Mouse (Mus musculus): ENCODE measurements around the gene Faim2. TPM values are rescaled to one million over a fixed set of nuclear protein-coding genes. Genes with fewer than 3 reads are reported as not detected.

Gene Faim2
- polyA plus RNA-seq (2015; fragmentation: Nextera tagmentation; extraction: Ambion mirVana) = 5.5 and 8.1 TPM in 2 replicates

- peak within 1 kb of the TSS; percentile 36 for H3K4me3 ChIP-seq
- H3K4me2 ChIP-seq = peak within 1 kb of the TSS; percentile 64
- ATAC-seq = peak; percentile 53
- peaks cover 9% of the 10 kb centered on the region; the same call in 1 of the 2 replicates for H3K27me3 ChIP-seq
- peak within 1 kb of the TSS; percentile 51; the same call in 1 of the 2 replicates for H3K27ac ChIP-seq
- no peaks in the 10 kb centered on the region for H3K36me3 ChIP-seq (ENCODE audit: poor library complexity, severe bottlenecking)
- WGBS = 6% methylated on average over 26 of the region's 27 CpGs
- H3K4me1 ChIP-seq = peaks cover 23% of the 10 kb centered on the region
- peak within 1 kb of the TSS; percentile 64 for H3K9ac ChIP-seq
- no peaks in the 10 kb centered on the region for H3K9me3 ChIP-seq (replicated peaks)
Measured at GRCm38 (mm10) chr15:99527629-99528353, at the start of gene Faim2. Gene Faim2 (minus strand): TSS chr15:99528165.

DNA sequence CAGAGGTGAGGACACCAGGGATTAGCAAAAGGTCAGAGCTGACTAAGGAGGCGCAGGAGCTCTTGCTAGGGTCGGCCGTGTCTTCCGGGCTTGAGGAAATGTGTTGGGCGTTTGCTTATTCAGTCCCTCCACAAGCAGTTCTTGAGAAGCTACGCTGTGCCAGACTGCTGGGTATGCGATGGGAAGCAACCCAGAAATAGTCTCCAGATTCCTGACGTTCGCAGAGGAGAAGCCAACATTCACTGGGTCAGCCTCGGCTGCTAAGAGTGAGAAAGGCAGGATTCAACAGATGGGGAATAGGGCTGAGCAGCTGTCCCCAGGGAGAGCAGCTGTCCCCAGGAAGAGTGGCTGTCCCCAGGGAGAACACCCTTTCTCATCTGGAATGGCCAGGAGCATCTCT lies 41.2 kb upstream of the Faim2 start:
- Histone ChIP-seq H3K4me3 (no peak overlapping the region), H3K9me3 (replicated peaks) (no peaks in the 10 kb centered on the region), H3K27ac (no peak overlapping the region), H3K9ac (no peak overlapping the region), H3K27me3 (no peaks in the 10 kb centered on the region), H3K4me2 (no peak overlapping the region), H3K36me3 (ENCODE audit: poor library complexity, severe bottlenecking) (no peaks in the 10 kb centered on the region), H3K4me1 (peaks cover 5% of the 10 kb centered on the region; the same call in 1 of the 2 replicates)
- WGBS = 90% methylated on average over 10 of the region's 10 CpGs
- ATAC-seq = no peak

DNA sequence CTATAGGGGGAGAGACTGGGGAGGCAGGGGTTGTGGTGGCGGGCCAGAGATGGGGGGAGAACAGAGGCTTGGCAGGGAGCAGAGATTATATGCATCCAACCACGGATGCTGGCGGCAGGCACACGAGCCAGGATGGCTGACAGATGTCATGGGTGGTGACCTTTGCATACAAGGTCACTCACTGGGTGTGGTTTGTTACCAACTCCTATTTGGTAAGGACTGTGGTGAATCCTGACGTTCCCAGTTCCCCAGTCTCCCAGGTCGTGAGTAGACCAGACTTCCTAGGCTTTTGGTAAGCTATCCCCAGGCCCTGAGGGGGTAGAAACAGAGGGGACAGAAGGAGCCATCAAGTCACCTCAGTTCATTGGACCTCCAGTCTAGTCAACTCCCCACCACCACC lies 40.7 kb upstream of the Faim2 start:
- no peaks in the 10 kb centered on the region for H3K36me3 ChIP-seq (ENCODE audit: poor library complexity, severe bottlenecking)
- no peak for ATAC-seq

GRCm38 (mm10) chr15:99567371-99567770 lies 39.4 kb upstream of the Faim2 start:
- Histone ChIP-seq H3K4me3 (no peak overlapping the region), H3K9me3 (replicated peaks) (no peaks in the 10 kb centered on the region), H3K4me2 (no peak overlapping the region), H3K9ac (no peak overlapping the region), H3K4me1 (peaks cover 7% of the 10 kb centered on the region; the same call in 1 of the 2 replicates), H3K27ac (no peak overlapping the region), H3K27me3 (no peaks in the 10 kb centered on the region), H3K36me3 (ENCODE audit: poor library complexity, severe bottlenecking) (no peaks in the 10 kb centered on the region)
- no peak for ATAC-seq
- WGBS = 85% methylated on average over 4 of the region's 4 CpGs

More for the DNA sequence above, 40.7 kb upstream of the Faim2 start:
- Histone ChIP-seq H3K4me2 (no peak overlapping the region), H3K9me3 (replicated peaks) (no peaks in the 10 kb centered on the region), H3K27ac (no peak overlapping the region), H3K9ac (no peak overlapping the region), H3K4me1 (peaks cover 7% of the 10 kb centered on the region; the same call in 1 of the 2 replicates), H3K27me3 (no peaks in the 10 kb centered on the region), H3K4me3 (no peak overlapping the region)
- 82% methylated on average over 6 of the region's 6 CpGs for WGBS

DNA sequence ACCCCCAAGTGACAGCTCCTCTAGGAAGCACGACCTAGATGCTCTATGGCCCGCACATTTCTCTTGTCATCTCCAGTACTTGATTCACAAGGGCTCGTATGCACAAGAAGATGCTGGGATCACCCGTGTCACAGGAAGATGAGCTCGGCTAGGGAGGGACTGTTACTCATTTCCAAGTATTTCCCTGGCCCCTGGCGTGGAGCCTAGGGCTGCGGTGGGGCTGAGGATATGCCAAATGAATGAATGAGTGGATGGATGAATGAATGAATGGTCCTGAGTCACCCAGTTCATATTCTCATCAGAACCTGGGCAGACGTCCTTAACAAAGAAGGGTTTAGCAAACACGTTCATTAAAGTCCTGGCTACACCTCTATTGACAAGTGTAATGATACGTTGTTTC lies 32.3 kb upstream of the Faim2 start:
- Histone ChIP-seq H3K4me1 (peaks cover 11% of the 10 kb centered on the region; the same call in 1 of the 2 replicates), H3K27ac (no peak overlapping the region), H3K36me3 (ENCODE audit: poor library complexity, severe bottlenecking) (no peaks in the 10 kb centered on the region), H3K4me2 (no peak overlapping the region), H3K4me3 (no peak overlapping the region), H3K9ac (no peak overlapping the region), H3K9me3 (replicated peaks) (no peaks in the 10 kb centered on the region), H3K27me3 (no peaks in the 10 kb centered on the region)
- no peak for ATAC-seq
- 48% methylated on average over 10 of the region's 10 CpGs for WGBS

DNA sequence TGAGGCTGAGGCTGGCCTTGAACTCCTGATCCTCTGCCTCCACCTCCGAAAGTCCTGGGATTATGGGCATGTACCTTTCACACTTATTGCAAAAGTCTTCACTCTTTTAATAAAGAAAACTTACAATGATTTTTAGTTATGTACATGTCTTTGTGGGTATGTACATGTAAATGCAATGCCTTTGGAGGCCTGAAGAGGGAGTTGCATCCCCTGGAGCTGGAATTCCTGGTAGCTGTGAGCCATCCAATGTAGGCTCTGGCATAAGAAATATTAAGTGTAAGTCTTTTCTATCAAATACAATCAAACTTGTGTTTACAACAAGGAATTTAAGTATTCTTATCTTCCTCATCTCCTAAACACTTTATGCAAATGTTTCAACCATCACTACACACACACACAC lies 31.0 kb upstream of the Faim2 start:
- no peaks in the 10 kb centered on the region for H3K9me3 ChIP-seq (replicated peaks)
- no peak overlapping the region for H3K27ac ChIP-seq
- H3K4me3 ChIP-seq = no peak overlapping the region
- H3K4me2 ChIP-seq = no peak overlapping the region
- H3K9ac ChIP-seq = no peak overlapping the region
- no peak for ATAC-seq
- H3K27me3 ChIP-seq = no peaks in the 10 kb centered on the region
- no peaks in the 10 kb centered on the region for H3K36me3 ChIP-seq (ENCODE audit: poor library complexity, severe bottlenecking)
- 90% methylated on average over 1 of the region's 1 CpGs for WGBS
- H3K4me1 ChIP-seq = peaks cover 4% of the 10 kb centered on the region; the same call in 1 of the 2 replicates

DNA sequence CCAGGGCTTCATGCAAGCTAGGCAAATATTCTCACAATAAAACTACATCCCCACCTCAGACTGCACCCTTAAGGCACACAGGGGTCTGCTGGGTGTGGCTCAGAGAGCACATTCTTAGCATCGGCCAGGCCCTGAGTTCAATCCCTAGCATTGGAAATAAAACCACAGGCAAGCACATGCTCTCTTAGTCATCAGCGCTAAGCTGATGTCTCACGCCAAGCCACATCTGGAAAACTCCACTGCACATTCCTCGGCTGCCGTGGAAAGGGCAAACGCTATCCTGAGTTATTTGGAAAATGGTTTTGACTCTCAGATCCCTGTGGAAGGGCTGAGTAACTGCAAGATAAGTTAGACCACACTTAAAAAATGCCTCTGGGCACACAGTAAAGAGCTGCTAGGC lies 25.8 kb upstream of the Faim2 start:
- no peak for ATAC-seq
- H3K4me2 ChIP-seq = no peak overlapping the region
- 84% methylated on average over 6 of the region's 6 CpGs for WGBS
- no peaks in the 10 kb centered on the region for H3K36me3 ChIP-seq (ENCODE audit: poor library complexity, severe bottlenecking)
- H3K4me1 ChIP-seq = no peaks in the 10 kb centered on the region
- H3K4me3 ChIP-seq = no peak overlapping the region
- no peaks in the 10 kb centered on the region for H3K9me3 ChIP-seq (replicated peaks)
- no peaks in the 10 kb centered on the region for H3K27me3 ChIP-seq
- H3K9ac ChIP-seq = no peak overlapping the region
- H3K27ac ChIP-seq = no peak overlapping the region

DNA sequence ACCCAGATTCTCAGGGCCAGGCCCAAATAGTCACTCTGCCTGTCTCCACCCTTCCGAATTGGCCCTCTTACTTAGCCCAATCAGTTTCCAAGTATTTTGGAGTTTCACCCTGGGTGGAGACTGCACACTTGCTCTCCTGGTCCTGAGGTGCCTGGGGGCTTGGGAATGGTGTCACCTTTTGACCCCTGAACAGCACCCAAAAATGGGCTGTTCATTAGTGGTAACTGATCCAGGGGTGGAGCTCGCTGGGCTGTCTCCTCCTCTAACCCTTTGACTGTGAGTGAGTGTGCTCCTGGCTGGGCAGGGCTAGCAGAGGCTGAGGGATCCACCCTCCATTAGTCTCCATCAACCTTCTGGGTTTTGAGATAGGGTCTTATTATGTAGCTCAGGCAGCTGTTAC lies 21.9 kb upstream of the Faim2 start:
- no peak overlapping the region for H3K27ac ChIP-seq

GRCm38 (mm10) chr15:99547732-99548131 lies 19.8 kb upstream of the Faim2 start:
- no peaks in the 10 kb centered on the region for H3K36me3 ChIP-seq (ENCODE audit: poor library complexity, severe bottlenecking)
- WGBS = 92% methylated on average over 6 of the region's 6 CpGs
- no peak overlapping the region for H3K9ac ChIP-seq
- H3K4me3 ChIP-seq = no peak overlapping the region
- H3K4me2 ChIP-seq = no peak overlapping the region
- H3K27ac ChIP-seq = no peak overlapping the region
- H3K27me3 ChIP-seq = no peaks in the 10 kb centered on the region
- H3K9me3 ChIP-seq (replicated peaks) = no peaks in the 10 kb centered on the region
- H3K4me1 ChIP-seq = no peaks in the 10 kb centered on the region
- ATAC-seq = no peak

More for the DNA sequence above, 21.9 kb upstream of the Faim2 start:
- Histone ChIP-seq H3K9ac (no peak overlapping the region), H3K4me3 (no peak overlapping the region), H3K9me3 (replicated peaks) (no peaks in the 10 kb centered on the region), H3K27me3 (no peaks in the 10 kb centered on the region), H3K4me1 (no peaks in the 10 kb centered on the region), H3K4me2 (no peak overlapping the region), H3K36me3 (ENCODE audit: poor library complexity, severe bottlenecking) (no peaks in the 10 kb centered on the region)
- WGBS = 61% methylated on average over 2 of the region's 2 CpGs
- ATAC-seq = no peak

DNA sequence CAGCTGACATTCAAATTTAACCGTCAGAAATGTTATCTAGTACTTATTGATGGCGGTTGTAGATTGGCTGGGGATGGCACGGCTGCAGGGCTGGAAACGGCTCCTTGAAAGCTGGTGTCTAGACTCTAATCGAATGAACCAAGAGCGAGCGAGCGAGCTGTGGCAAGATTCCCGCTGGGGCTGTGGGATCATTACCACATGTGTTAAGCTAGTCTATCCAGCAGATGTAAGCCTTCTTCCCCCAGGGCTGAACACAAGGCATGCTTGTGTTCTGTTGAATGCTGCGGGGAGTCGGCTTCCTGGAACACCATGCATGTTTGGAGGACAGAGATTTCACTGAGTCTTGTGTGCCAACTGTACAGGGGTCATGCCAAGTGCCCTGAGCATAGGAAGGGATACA lies 18.6 kb upstream of the Faim2 start:
- Histone ChIP-seq H3K4me3 (no peak overlapping the region), H3K9me3 (replicated peaks) (no peaks in the 10 kb centered on the region), H3K4me2 (no peak overlapping the region), H3K4me1 (no peaks in the 10 kb centered on the region), H3K27ac (no peak overlapping the region), H3K9ac (no peak overlapping the region), H3K36me3 (ENCODE audit: poor library complexity, severe bottlenecking) (no peaks in the 10 kb centered on the region), H3K27me3 (no peaks in the 10 kb centered on the region)
- 82% methylated on average over 11 of the region's 11 CpGs for WGBS
- ATAC-seq = no peak

GRCm38 (mm10) chr15:99544047-99544446 lies 16.1 kb upstream of the Faim2 start:
- no peaks in the 10 kb centered on the region for H3K9me3 ChIP-seq (replicated peaks)
- H3K4me1 ChIP-seq = no peaks in the 10 kb centered on the region
- WGBS = 79% methylated on average over 7 of the region's 7 CpGs
- no peak for ATAC-seq
- no peak overlapping the region for H3K4me3 ChIP-seq
- no peaks in the 10 kb centered on the region for H3K27me3 ChIP-seq
- no peak overlapping the region for H3K9ac ChIP-seq
- H3K4me2 ChIP-seq = no peak overlapping the region
- no peaks in the 10 kb centered on the region for H3K36me3 ChIP-seq (ENCODE audit: poor library complexity, severe bottlenecking)
- H3K27ac ChIP-seq = no peak overlapping the region

GRCm38 (mm10) chr15:99539891-99540290 lies 11.9 kb upstream of the Faim2 start:
- no peak overlapping the region for H3K27ac ChIP-seq
- H3K4me2 ChIP-seq = no peak overlapping the region
- no peak overlapping the region for H3K4me3 ChIP-seq
- peaks cover 16% of the 10 kb centered on the region for H3K4me1 ChIP-seq
- no peaks in the 10 kb centered on the region for H3K36me3 ChIP-seq (ENCODE audit: poor library complexity, severe bottlenecking)
- ATAC-seq = no peak
- no peaks in the 10 kb centered on the region; the same call in 1 of the 2 replicates for H3K27me3 ChIP-seq
- no peak overlapping the region for H3K9ac ChIP-seq
- no peaks in the 10 kb centered on the region for H3K9me3 ChIP-seq (replicated peaks)
- 85% methylated on average over 8 of the region's 8 CpGs for WGBS

Data from forebrain, embryonic 13.5 days (tissue).